Mouse (Mus musculus) cerebellum, adult 2 months (tissue): ENCODE measurements around the gene Tsks. TPM values are rescaled to one million over a fixed set of nuclear protein-coding genes. Genes with fewer than 3 reads are reported as not detected.
A peak's percentile ranks its signal among the peaks of the same experiment; 100 is the strongest.

Source experiments
- DNase-seq, 2 experiments: peaks; one replicate each; pipeline ENCODE4 v3.0.0; 2021
- H3K27ac ChIP-seq: fragments of 200-500 bp; 2 replicates; pipeline ENCODE4 v1.5.1; 2012; ENCODE audit warnings: low read length, control low read depth, inconsistent platforms; ENCODE audit not compliant: insufficient read depth
- H3K27me3 ChIP-seq: fragments of 200-500 bp; 2 replicates; pipeline ENCODE4 v1.6.1; 2012; ENCODE audit warnings: inconsistent platforms, mild to moderate bottlenecking, low read length, moderate library complexity; ENCODE audit not compliant: control insufficient read depth, insufficient read depth
- H3K4me1 ChIP-seq: fragments of 200-500 bp; 2 replicates; pipeline ENCODE4 v1.6.1; 2011; ENCODE audit warnings: low read length; ENCODE audit not compliant: control insufficient read depth, insufficient read depth
- H3K4me3 ChIP-seq: fragments of 200-500 bp; replicated peaks from 2 replicates; pipeline ENCODE3; 2011; ENCODE audit warnings: mild to moderate bottlenecking, low read depth, low read length, control low read depth; ENCODE audit not compliant: insufficient read depth
- CTCF ChIP-seq: fragments of 200-500 bp; IDR thresholded peaks from 2 replicates; pipeline ENCODE4 v1.5.1; 2011; ENCODE audit warnings: low read depth, mild to moderate bottlenecking, control low read depth, low read length, moderate library complexity, borderline replicate concordance; ENCODE audit not compliant: insufficient read depth
- POLR2A ChIP-seq: fragments of 200-500 bp; IDR thresholded peaks from 2 replicates; pipeline ENCODE4 v1.6.1; 2011; ENCODE audit warnings: low read length, control low read depth, borderline replicate concordance; ENCODE audit not compliant: insufficient read depth
- WGBS: fragments of 180-500 bp; shearing (Covaris S2); methylation state at CpG from one replicate; pipeline ENCODE4 v1.1.7; 2018; 5-methylcytosine and 5-hydroxymethylcytosine counted together
- polyA plus RNA-seq: library from polyadenylated mRNA; depleted of rRNA; stranded (reverse); fragments of >200 nt; gene quantifications from 2 replicates; pipeline ENCODE4 v1.2.3, GENCODE M21; 2012; rRNA removed

Tsks gene
- 0.16 and 0.40 TPM in 2 replicates for polyA plus RNA-seq

DNA sequence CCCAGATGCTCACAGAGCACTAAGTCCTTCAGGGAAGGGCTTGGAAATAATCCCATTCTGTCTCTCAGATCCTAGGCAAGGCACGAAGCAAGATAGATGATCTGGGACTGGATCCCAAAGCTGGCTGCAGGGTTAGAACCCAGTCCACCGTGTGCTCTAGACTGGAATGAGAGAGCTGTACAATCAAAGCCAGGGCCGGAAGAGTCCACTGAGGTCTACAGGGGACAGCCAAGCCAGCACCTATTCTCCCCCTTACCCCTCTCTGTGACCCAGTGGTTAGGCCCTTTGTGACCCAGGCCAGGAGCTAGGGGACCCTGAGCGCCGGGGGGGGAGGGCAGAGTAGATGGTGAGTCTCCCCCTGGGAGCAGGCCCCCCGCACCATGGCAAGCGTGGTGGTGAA lies at the start of gene Tsks:
Gene Tsks (plus strand): TSS at position 301 of the 400 bp plus-strand sequence.
- no peak within 1 kb of the TSS for H3K27ac ChIP-seq

DNA sequence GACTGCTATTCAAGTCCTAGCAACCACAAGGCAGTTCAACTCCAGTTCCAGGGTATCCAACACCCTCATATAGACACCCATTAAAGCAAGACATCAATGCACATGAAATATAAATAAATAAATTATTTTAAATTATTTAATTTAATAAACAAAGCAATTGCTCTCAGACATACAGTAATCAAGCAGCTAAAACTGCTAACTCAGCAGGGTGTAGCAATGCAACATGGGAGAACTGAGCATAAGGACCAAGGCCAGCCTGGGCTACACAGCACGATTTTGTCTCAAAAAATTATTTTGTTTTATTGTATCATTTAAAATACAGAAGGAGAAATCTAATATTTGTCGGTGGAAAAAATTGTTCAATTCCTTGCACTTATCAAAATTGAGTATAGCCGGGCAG lies 48.8 kb upstream of the Tsks start:
- 86% methylated on average over 3 of the region's 3 CpGs for WGBS
- H3K27me3 ChIP-seq = no peaks in the 10 kb centered on the region
- peaks cover 25% of the 10 kb centered on the region for H3K4me1 ChIP-seq
- DNase-seq = no peak
- TF ChIP-seq CTCF (no peak), POLR2A (no peak)
- H3K27ac ChIP-seq = no peak overlapping the region
- no peak overlapping the region for H3K4me3 ChIP-seq

More for the DNA sequence above, at the start of gene Tsks:
- TF ChIP-seq POLR2A (no peak), CTCF (no peak)
- no peak for DNase-seq
- Histone ChIP-seq H3K4me3 (no peak within 1 kb of the TSS), H3K27me3 (no peaks in the 10 kb centered on the region), H3K4me1 (no peaks in the 10 kb centered on the region)
- 59% methylated on average over 7 of the region's 7 CpGs for WGBS

- peaks cover 24% of the 10 kb centered on the region for H3K4me1 ChIP-seq
These were observed 47.8 kb upstream of the Tsks start for GRCm38 (mm10) chr7:44895206-44895592.

DNA sequence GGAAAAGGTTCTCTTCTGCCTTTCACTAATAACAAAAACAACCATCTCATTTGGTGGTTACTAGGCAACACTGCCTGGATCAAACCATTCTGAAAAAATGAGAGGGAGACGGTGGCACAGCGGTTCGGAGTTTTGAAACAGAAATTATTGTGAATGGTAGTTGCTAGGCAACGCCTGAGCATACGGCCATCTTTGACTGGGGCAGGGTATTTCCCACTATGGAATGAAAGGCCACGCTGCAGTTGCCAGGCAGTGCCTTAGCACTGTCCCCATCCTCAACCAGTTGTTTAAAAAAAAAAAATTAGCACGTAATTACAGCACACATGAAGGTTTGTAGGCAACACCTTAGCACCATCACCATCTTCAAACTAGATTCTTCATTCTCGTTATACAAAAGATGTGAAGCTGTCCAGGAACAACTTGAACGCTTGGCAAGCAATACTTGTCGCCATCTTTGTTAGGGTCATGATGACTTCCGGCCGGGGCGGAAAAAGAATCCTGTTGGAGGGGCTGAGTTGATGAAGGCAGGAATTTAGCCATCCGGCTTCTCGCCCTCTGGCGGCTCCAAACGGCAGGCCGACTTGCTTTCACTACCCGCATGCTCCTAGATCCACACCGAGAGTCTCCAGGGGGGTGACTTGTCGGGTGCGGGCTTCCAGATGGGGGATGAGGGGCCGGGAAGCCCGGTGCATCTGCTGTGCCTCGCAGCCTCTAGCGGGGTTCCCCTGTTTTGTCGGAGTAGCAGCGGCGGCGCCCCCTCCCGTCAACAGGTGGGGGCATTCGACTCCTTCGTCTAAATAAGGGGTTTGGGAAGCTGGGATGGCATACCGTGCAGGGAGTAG lies 47.2 kb upstream of the Tsks start, which contains the start of gene Fuz:
Gene Fuz (plus strand): TSS at position 487 of the 842 bp plus-strand sequence.
- Histone ChIP-seq H3K27ac (peak within 1 kb of the TSS; percentile 14; the same call in 1 of the 2 replicates), H3K4me3 (peak within 1 kb of the TSS; percentile 66), H3K27me3 (no peaks in the 10 kb centered on the region), H3K4me1 (peaks cover 18% of the 10 kb centered on the region)
- WGBS = under 1% methylated on average over 34 of the region's 34 CpGs
- TF ChIP-seq POLR2A (peak; percentile 50; the same call in 1 of the 2 replicates), CTCF (peak; percentile 63; the same call in 1 of the 2 replicates)
- DNase-seq = peak; percentile 91 to 94

More at GRCm38 (mm10) chr7:44895206-44895592, 47.8 kb upstream of the Tsks start:
- Histone ChIP-seq H3K27ac (no peak overlapping the region; the same call in 1 of the 2 replicates), H3K27me3 (no peaks in the 10 kb centered on the region), H3K4me3 (peak overlapping the region; percentile 66)
- no peak for TF ChIP-seq CTCF
- no peak for TF ChIP-seq POLR2A
- DNase-seq = no peak
- WGBS = 2% methylated on average over 7 of the region's 7 CpGs

DNA sequence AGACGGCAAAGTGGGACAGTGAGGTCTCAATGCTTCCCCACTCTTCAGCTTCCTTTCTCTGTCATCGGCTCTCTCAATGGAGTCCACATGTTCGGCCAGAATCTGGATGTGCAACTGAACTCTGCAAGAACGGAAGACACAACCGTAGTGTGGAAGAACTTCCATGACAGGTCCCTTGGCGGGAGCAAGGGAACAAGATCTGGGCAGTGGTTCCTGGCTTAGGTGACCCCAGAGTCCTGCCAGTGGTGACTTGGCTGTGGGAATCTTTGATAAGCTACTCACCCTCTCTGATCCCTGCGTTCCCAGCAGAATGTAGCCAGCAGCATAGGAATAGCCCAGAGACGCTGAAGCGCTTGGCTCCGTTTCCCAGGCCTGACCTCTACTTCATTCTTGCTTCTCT lies 46.5 kb upstream of the Tsks start:
- Histone ChIP-seq H3K27ac (peak overlapping the region; percentile 14; the same call in 1 of the 2 replicates), H3K27me3 (no peaks in the 10 kb centered on the region), H3K4me1 (peaks cover 13% of the 10 kb centered on the region), H3K4me3 (peak overlapping the region; percentile 66)
- WGBS = 12% methylated on average over 10 of the region's 10 CpGs
- TF ChIP-seq CTCF (no peak), POLR2A (no peak)
- DNase-seq = peak in 1 of 2 experiments; percentile 33

DNA sequence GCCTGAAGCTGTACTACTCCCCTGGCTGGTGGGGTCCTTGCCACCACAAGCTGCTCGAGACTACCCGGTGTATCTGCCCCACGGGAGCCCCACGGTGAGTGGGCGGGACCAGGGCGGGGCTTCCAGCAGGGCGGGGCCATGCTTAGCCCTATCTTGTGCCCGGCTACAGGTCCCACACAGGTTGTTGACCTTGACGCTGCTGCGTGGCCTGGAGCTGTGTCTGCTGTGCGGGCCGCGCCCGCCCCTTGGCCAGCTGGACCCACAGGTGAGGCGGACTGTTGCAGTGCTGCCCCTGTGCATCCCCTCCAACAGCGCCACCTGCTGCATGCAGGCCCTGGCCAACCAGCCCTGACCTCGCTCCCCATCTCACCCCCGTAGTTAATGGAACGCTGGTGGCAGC lies 44.4 kb upstream of the Tsks start:
- H3K4me1 ChIP-seq = peaks cover 13% of the 10 kb centered on the region
- TF ChIP-seq POLR2A (no peak), CTCF (peak; percentile 39; the same call in 1 of the 2 replicates)
- 28% methylated on average over 19 of the region's 19 CpGs for WGBS
- no peaks in the 10 kb centered on the region for H3K27me3 ChIP-seq
- H3K4me3 ChIP-seq = no peak overlapping the region
- no peak overlapping the region for H3K27ac ChIP-seq
- DNase-seq = peak; percentile 41 to 45

DNA sequence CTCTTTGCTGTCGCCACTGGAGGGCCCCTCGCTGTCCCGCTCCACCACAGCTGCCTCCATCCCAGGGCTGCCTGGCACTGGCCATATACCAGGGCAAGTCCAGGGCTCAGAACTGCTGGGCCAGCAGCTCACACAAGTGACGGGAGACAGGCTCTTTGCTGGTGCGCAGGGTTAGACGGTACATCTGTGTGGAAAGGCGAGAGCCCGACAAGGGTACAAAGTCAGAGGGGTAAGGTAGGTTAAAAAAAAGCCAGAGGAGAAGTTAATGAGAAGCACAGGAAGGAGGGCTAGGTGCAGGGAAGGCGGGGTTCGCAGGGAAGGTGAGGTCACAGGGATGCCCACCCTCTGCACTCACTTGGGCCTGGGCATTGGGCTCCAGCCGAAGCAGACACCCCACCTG lies 42.4 kb upstream of the Tsks start:
- no peak for DNase-seq

More for the DNA sequence above, 42.4 kb upstream of the Tsks start:
- WGBS = 80% methylated on average over 11 of the region's 11 CpGs
- Histone ChIP-seq H3K4me3 (no peak overlapping the region), H3K4me1 (peaks cover 10% of the 10 kb centered on the region), H3K27me3 (no peaks in the 10 kb centered on the region), H3K27ac (no peak overlapping the region; the same call in 1 of the 2 replicates)
- TF ChIP-seq CTCF = no peak
- no peak for TF ChIP-seq POLR2A
